Mouse (Mus musculus): Measurements from ENCODE around the gene Calcoco1. TPM values are rescaled to one million over a fixed set of nuclear protein-coding genes. Genes with fewer than 3 reads are reported as not detected.
"Not testable (repeated sequence)": the region's sequence is repeated elsewhere in the genome, so short reads cannot be mapped to it uniquely, and the experiment has no call there.

Gene Calcoco1
- total RNA-seq, 2 experiments from 2014 or later = 12.2 to 23.7 TPM

GRCm38 (mm10) chr15:102696899-102697298 is 25.1 kb downstream of the Calcoco1 start:
- ATAC-seq (ENCODE audit: poor library complexity, severe bottlenecking) = no peak

GRCm38 (mm10) chr15:102693600-102693999 is 28.4 kb downstream of the Calcoco1 start:
- ATAC-seq (ENCODE audit: poor library complexity, severe bottlenecking) = no peak

- peak; percentile 35; the same call in 1 of the 2 replicates for ATAC-seq (ENCODE audit: poor library complexity, severe bottlenecking)
Measured at GRCm38 (mm10) chr15:102692991-102693411, 29.0 kb downstream of the Calcoco1 start.

GRCm38 (mm10) chr15:102692321-102692804 is 29.6 kb downstream of the Calcoco1 start:
- no peak for ATAC-seq (ENCODE audit: poor library complexity, severe bottlenecking)

GRCm38 (mm10) chr15:102685791-102686190 is 36.2 kb downstream of the Calcoco1 start:
- ATAC-seq (ENCODE audit: poor library complexity, severe bottlenecking) = no peak

- no peak for ATAC-seq (ENCODE audit: poor library complexity, severe bottlenecking)
Measured at GRCm38 (mm10) chr15:102683670-102684069, 38.3 kb downstream of the Calcoco1 start.

- ATAC-seq (ENCODE audit: poor library complexity, severe bottlenecking) = no peak
Measured at GRCm38 (mm10) chr15:102676345-102676744, 45.6 kb downstream of the Calcoco1 start.

GRCm38 (mm10) chr15:102673548-102673947 is 48.4 kb downstream of the Calcoco1 start:
- ATAC-seq (ENCODE audit: poor library complexity, severe bottlenecking) = no peak

GRCm38 (mm10) chr15:102672215-102673071 is 49.5 kb downstream of the Calcoco1 start, which contains the start of gene Atp5g2:
Gene Atp5g2, minus strand, starts transcription at chr15:102672352.
- no peak for ATAC-seq (ENCODE audit: poor library complexity, severe bottlenecking)

GRCm38 (mm10) chr15:102671721-102672214 is 50.2 kb downstream of the Calcoco1 start:
- peak; percentile 33 for ATAC-seq (ENCODE audit: poor library complexity, severe bottlenecking)

GRCm38 (mm10) chr15:102670767-102671575 is 51.0 kb downstream of the Calcoco1 start:
- ATAC-seq (ENCODE audit: poor library complexity, severe bottlenecking) = peak; percentile 98

GRCm38 (mm10) chr15:102670281-102670680 is 51.7 kb downstream of the Calcoco1 start:
- no peak for ATAC-seq (ENCODE audit: poor library complexity, severe bottlenecking)

GRCm38 (mm10) chr15:102669571-102669970 is 52.4 kb downstream of the Calcoco1 start:
- no peak for ATAC-seq (ENCODE audit: poor library complexity, severe bottlenecking)

- peak; percentile 90 for ATAC-seq (ENCODE audit: poor library complexity, severe bottlenecking)
Measured at GRCm38 (mm10) chr15:102665494-102665893, 56.5 kb downstream of the Calcoco1 start.

- ATAC-seq (ENCODE audit: poor library complexity, severe bottlenecking) = no peak
Measured at GRCm38 (mm10) chr15:102663825-102664224, 58.2 kb downstream of the Calcoco1 start.

GRCm38 (mm10) chr15:102662601-102663000 is 59.4 kb downstream of the Calcoco1 start:
- not testable (repeated sequence) for ATAC-seq (ENCODE audit: poor library complexity, severe bottlenecking)

- ATAC-seq (ENCODE audit: poor library complexity, severe bottlenecking) = no peak
Measured at GRCm38 (mm10) chr15:102657926-102658381, 64.0 kb downstream of the Calcoco1 start.
